Mouse (Mus musculus) kidney, postnatal 36 days (tissue): ENCODE data around the gene Stip1.
"Not testable (repeated sequence)": the region's sequence is repeated elsewhere in the genome, so short reads cannot be mapped to it uniquely, and the experiment has no call there.

Experiments used
- DNase-seq, 2 experiments: peaks; one replicate each; pipeline ENCODE4 v3.0.0; 2021 to 2022; ENCODE audit warnings: mixed read lengths in 2 of 2

Stip1 gene

GRCm38 (mm10) chr19:7039841-7040636 lies at the start of gene Stip1:
Gene Stip1 (minus strand): TSS chr19:7039967.
- peak; percentile 99 to 100 for DNase-seq

GRCm38 (mm10) chr19:7089050-7089449 lies 49.3 kb upstream of the Stip1 start:
- DNase-seq, result no peak

- no peak for DNase-seq
Observed at GRCm38 (mm10) chr19:7088558-7088957, 48.8 kb upstream of the Stip1 start.

- no peak for DNase-seq
Observed at GRCm38 (mm10) chr19:7084734-7085133, 45.0 kb upstream of the Stip1 start.

- DNase-seq, result no peak
Observed at GRCm38 (mm10) chr19:7083035-7083794, 43.4 kb upstream of the Stip1 start.

GRCm38 (mm10) chr19:7081516-7082266 lies 41.9 kb upstream of the Stip1 start:
- no peak for DNase-seq

GRCm38 (mm10) chr19:7078271-7078670 lies 38.5 kb upstream of the Stip1 start:
- no peak for DNase-seq

GRCm38 (mm10) chr19:7077666-7078065 lies 37.9 kb upstream of the Stip1 start:
- DNase-seq, result no peak

GRCm38 (mm10) chr19:7075336-7075735 lies 35.6 kb upstream of the Stip1 start:
- not testable (repeated sequence) for DNase-seq

GRCm38 (mm10) chr19:7073997-7074781 lies 34.4 kb upstream of the Stip1 start:
- no peak for DNase-seq

- peak; percentile 52 to 69 for DNase-seq
Observed at GRCm38 (mm10) chr19:7072221-7072620, 32.5 kb upstream of the Stip1 start.

GRCm38 (mm10) chr19:7070775-7071174 lies 31.0 kb upstream of the Stip1 start:
- DNase-seq, result no peak

GRCm38 (mm10) chr19:7069781-7070763 lies 30.3 kb upstream of the Stip1 start:
- DNase-seq, result no peak

- DNase-seq, result no peak
Observed at GRCm38 (mm10) chr19:7068661-7069531, 29.1 kb upstream of the Stip1 start.

- peak; percentile 71 to 93 for DNase-seq
Observed at GRCm38 (mm10) chr19:7068136-7068535, 28.4 kb upstream of the Stip1 start.

GRCm38 (mm10) chr19:7067344-7068050 lies 27.7 kb upstream of the Stip1 start:
- no peak for DNase-seq

- DNase-seq, result no peak
Observed at GRCm38 (mm10) chr19:7066828-7067342, 27.1 kb upstream of the Stip1 start.

GRCm38 (mm10) chr19:7066034-7066827 lies 26.5 kb upstream of the Stip1 start:
- DNase-seq, result peak; percentile 82 to 83
